Mouse (Mus musculus) splenic B cell, adult 2 months (primary cell): ENCODE results near the gene Epha1.

Experiments
- DNase-seq: peaks from one replicate; pipeline ENCODE4 v3.0.0-alpha.2; 2011; ENCODE audit warnings: low read depth, low spot score
- H3K27me3 ChIP-seq: 2 replicates; pipeline ENCODE4 v1.6.1; 2012; ENCODE audit warnings: mild to moderate bottlenecking, low read length, moderate library complexity, mixed read lengths; ENCODE audit not compliant: control insufficient read depth, poor library complexity, insufficient read depth, severe bottlenecking
- H3K36me3 ChIP-seq: 2 replicates; pipeline ENCODE4 v1.6.1; 2012; ENCODE audit warnings: mild to moderate bottlenecking, low read length, moderate library complexity, mixed read lengths; ENCODE audit not compliant: control insufficient read depth, poor library complexity, insufficient read depth, severe bottlenecking

Epha1 gene

GRCm38 (mm10) chr6:42372816-42373547, at the start of gene Epha1:
Gene Epha1 (minus strand): TSS chr6:42373268.
- no peaks in the 10 kb centered on the region for H3K36me3 ChIP-seq
- peak; percentile 73 for DNase-seq
- H3K27me3 ChIP-seq = no peaks in the 10 kb centered on the region

- Histone ChIP-seq H3K36me3 (no peaks in the 10 kb centered on the region), H3K27me3 (no peaks in the 10 kb centered on the region; the same call in 1 of the 2 replicates)
- peak; percentile 81 for DNase-seq
Observed at GRCm38 (mm10) chr6:42421439-42421838, 48.4 kb upstream of the Epha1 start.

GRCm38 (mm10) chr6:42419443-42419842, 46.4 kb upstream of the Epha1 start:
- no peaks in the 10 kb centered on the region; the same call in 1 of the 2 replicates for H3K27me3 ChIP-seq
- DNase-seq = no peak
- no peaks in the 10 kb centered on the region for H3K36me3 ChIP-seq

- no peaks in the 10 kb centered on the region for H3K36me3 ChIP-seq
- no peaks in the 10 kb centered on the region for H3K27me3 ChIP-seq
- no peak for DNase-seq
Observed at GRCm38 (mm10) chr6:42405134-42405533, 32.1 kb upstream of the Epha1 start, which contains the start of gene Tas2r135. Gene Tas2r135 (plus strand): TSS chr6:42405434.

- no peak for DNase-seq
- Histone ChIP-seq H3K36me3 (no peaks in the 10 kb centered on the region), H3K27me3 (no peaks in the 10 kb centered on the region)
Observed at GRCm38 (mm10) chr6:42399938-42400337, 26.9 kb upstream of the Epha1 start, which contains the start of gene Tas2r143. Gene Tas2r143 (plus strand): TSS chr6:42400238.

- Histone ChIP-seq H3K27me3 (no peaks in the 10 kb centered on the region), H3K36me3 (no peaks in the 10 kb centered on the region)
- no peak for DNase-seq
Observed at GRCm38 (mm10) chr6:42398998-42399397, 25.9 kb upstream of the Epha1 start.

- Histone ChIP-seq H3K27me3 (no peaks in the 10 kb centered on the region), H3K36me3 (no peaks in the 10 kb centered on the region)
- peak; percentile 60 for DNase-seq
Observed at GRCm38 (mm10) chr6:42398285-42398684, 25.2 kb upstream of the Epha1 start.

GRCm38 (mm10) chr6:42397041-42397657, 24.1 kb upstream of the Epha1 start:
- H3K27me3 ChIP-seq = no peaks in the 10 kb centered on the region
- H3K36me3 ChIP-seq = no peaks in the 10 kb centered on the region
- peak; percentile 77 for DNase-seq

GRCm38 (mm10) chr6:42395960-42396809, 23.1 kb upstream of the Epha1 start:
- H3K36me3 ChIP-seq = no peaks in the 10 kb centered on the region
- DNase-seq = peak; percentile 21
- no peaks in the 10 kb centered on the region for H3K27me3 ChIP-seq

- no peak for DNase-seq
- H3K27me3 ChIP-seq = no peaks in the 10 kb centered on the region
- no peaks in the 10 kb centered on the region for H3K36me3 ChIP-seq
Observed at GRCm38 (mm10) chr6:42391796-42392330, 18.8 kb upstream of the Epha1 start.

- no peaks in the 10 kb centered on the region for H3K36me3 ChIP-seq
- no peak for DNase-seq
Observed at GRCm38 (mm10) chr6:42385635-42386034, 12.6 kb upstream of the Epha1 start.

GRCm38 (mm10) chr6:42383360-42383759, 10.3 kb upstream of the Epha1 start:
- H3K27me3 ChIP-seq = no peaks in the 10 kb centered on the region
- DNase-seq = no peak
- H3K36me3 ChIP-seq = no peaks in the 10 kb centered on the region

More at GRCm38 (mm10) chr6:42385635-42386034, 12.6 kb upstream of the Epha1 start:
- no peaks in the 10 kb centered on the region for H3K27me3 ChIP-seq

- no peak for DNase-seq
- Histone ChIP-seq H3K36me3 (no peaks in the 10 kb centered on the region), H3K27me3 (no peaks in the 10 kb centered on the region)
Observed at GRCm38 (mm10) chr6:42381916-42382381, 8.9 kb upstream of the Epha1 start.

GRCm38 (mm10) chr6:42381221-42381620, 8.2 kb upstream of the Epha1 start:
- Histone ChIP-seq H3K27me3 (no peaks in the 10 kb centered on the region), H3K36me3 (no peaks in the 10 kb centered on the region)
- DNase-seq = no peak
